Mouse (Mus musculus) adipocyte (in vitro differentiated cells): ENCODE measurements around the gene Olfr1042.
"Not testable (repeated sequence)": the region's sequence is repeated elsewhere in the genome, so short reads cannot be mapped to it uniquely, and the experiment has no call there.

Experiments
- DNase-seq: peaks from one replicate; pipeline ENCODE4 v3.0.0-alpha.2; 2016; ENCODE audit warnings: low spot score

Olfr1042 gene

DNA sequence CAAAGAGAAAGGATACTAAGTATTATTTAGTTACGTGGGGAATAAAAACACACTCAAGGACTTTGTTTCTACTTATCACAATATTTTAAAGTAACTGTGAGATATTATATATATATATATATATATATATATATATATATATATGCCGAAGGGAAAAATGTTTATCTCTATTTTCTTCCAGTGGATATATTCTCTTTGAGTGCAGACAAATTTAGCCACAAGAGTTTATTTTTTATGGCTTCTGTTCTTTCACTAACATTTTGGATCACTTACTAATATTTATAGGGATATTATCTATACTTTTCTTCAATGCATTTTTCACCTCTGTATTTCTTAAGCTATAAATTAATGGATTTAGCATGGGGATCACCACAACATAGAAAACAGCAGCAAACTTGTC, at the start of gene Olfr1042:
Gene Olfr1042, minus strand, starts transcription at position 101 of the 400 bp plus-strand sequence.
- DNase-seq = no peak

DNA sequence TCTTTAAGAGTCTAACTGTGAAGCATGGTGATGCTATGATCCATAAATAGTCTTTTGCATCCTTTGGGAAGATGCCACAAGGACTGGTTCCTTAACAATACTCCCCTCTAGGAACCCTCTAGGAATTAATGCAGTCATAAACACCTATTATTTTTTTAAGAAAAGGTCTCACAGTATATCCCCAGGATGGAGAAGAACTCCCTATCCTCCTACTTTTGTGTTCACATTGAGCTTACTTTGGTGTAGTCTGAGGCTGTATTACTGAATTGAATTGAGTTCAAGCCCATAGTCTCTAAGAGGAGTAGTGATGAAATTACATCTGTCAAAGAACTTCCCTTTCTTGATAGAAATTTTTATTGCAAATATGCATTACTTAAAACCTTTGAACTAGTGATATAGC, 41.3 kb upstream of the Olfr1042 start, which contains the start of gene Olfr1045:
Gene Olfr1045, minus strand, starts transcription at position 101 of the 400 bp plus-strand sequence.
- DNase-seq = no peak

- no peak for DNase-seq
These were observed 34.2 kb upstream of the Olfr1042 start for GRCm38 (mm10) chr2:86195863-86196262.

DNA sequence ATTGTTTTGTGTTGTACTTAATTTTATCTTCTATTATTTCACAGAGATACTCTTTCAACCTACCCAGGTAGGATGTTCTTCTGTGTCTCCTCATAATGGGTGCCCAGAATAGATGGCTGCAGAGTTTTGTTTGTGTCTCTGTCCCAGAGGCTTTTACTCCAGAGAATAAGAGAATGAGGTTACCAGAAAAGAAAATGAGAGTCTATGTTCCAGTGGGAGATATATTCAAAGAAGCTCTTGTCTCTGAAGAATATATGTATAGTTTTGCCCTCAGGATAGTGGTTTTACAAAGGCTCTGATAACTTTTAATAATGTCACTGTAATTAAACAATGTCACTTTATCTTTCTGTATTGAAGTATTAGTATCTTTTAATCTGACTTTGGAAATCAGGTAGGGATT, 23.9 kb upstream of the Olfr1042 start, which contains the start of gene Olfr52:
Gene Olfr52, minus strand, starts transcription at position 101 of the 400 bp plus-strand sequence.
- no peak for DNase-seq

DNA sequence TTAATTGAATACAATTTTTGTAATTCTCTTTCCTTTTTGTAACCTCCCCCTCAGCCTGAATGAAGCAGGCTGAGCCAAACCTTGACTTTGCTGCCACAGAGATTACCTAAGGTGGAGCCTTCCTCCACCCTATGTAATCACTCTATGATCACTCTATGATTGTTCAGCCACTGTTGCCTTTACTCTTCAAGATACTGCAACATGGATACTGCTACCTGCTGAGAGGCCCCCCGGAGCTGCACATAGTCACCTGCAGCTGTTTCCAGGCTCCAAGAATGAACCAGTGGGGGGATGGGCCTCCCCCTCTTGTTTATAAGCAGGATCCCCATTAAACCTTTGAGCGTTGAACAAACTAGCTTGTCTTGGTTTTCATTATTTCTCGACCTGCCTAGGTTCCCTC, 18.3 kb upstream of the Olfr1042 start:
- no peak for DNase-seq

DNA sequence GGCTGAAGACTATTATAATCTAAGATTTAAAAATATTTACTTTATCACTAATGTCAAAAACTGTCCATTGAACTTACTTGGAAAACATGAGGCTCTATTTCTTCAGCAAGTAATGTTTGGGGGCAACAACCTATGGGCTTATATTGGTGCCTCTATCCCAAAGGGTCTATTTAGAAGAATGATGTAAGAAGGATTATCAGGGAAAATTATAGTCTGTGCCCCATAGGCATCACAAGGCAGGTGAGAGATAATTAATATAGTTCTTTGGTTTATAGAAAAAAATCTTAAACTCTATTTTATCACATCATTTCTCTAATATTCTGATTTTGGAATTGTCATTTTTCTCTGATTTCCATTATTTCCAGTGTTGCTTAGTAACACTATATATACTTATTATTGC, 16.1 kb upstream of the Olfr1042 start, which contains the start of gene Olfr1044:
Gene Olfr1044, minus strand, starts transcription at position 101 of the 400 bp plus-strand sequence.
- no peak for DNase-seq

DNA sequence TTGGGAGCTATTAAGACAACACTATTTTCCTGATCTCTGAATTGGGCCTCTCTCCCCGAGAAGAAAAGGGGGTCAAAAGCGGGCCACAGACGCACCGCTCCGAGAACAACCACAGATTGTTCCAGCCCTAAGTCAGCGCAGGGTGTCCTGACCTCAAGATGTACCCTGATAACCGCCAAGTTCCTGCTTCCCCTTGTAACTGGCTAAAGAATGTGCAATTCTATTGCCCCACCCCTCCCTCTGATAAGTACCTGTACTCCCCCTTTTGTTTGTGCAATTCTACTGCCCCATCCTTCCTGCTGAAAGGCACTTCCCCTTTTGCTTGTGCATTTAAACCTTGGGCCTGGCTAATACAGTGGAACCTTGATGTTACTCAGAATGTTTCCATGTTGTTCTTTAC, 13.8 kb upstream of the Olfr1042 start:
- DNase-seq = not testable (repeated sequence)

DNA sequence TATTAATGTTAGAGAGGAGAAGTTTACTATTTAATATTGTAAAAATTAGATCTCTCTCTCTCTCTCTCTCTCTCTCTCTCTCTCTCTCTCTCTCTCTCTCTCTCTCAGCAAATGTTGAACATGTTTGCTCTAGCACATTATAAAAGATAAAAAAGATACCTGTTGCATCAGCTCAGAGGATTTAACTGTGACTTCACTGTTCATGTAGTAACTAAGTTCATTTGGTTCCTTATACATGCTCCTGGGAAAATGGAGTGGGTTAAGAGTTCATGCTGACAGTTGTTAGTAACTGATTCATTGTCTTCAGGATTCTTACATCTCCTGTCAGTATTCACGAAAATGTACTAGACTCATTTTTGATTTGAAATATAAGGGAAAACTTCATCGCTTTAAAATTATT, 5.8 kb upstream of the Olfr1042 start, which contains the start of gene Olfr1043:
Gene Olfr1043, minus strand, starts transcription at position 101 of the 400 bp plus-strand sequence.
- DNase-seq = no peak

GRCm38 (mm10) chr2:86146632-86147031, 15.0 kb downstream of the Olfr1042 start, which contains the start of gene Olfr1040:
Olfr1040 (minus strand) TSS chr2:86146732.
- no peak for DNase-seq

DNA sequence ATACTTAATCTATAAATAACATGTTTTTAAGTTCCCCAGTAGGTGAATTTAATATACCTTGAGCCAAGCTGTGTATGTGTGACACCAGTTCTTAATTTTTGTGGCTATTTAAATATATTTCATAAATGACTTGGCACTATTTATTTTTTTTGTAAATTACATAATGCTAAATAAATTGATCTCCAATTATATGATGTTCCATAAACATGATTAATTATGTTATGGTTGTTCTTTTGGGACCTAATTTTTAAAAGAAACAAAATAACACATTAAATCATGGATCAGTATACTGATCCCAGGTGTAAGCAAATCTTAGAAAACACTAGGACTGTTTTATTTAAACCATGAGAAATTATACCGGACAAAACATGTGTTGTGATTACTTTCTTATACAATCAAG, 25.8 kb downstream of the Olfr1042 start, which contains the start of gene Olfr1039:
Gene Olfr1039, minus strand, starts transcription at position 101 of the 400 bp plus-strand sequence.
- no peak for DNase-seq
